Mouse (Mus musculus) forebrain, embryonic 13.5 days (tissue): ENCODE measurements around the gene Socs7. TPM values are rescaled to one million over a fixed set of nuclear protein-coding genes. Genes with fewer than 3 reads are reported as not detected.

Source experiments
- ATAC-seq: fragments of 200-750 bp; cut with Nextera tagmentation; 2 replicates; pipeline ENCODE4 v1.8.0; 2017
- H3K27ac ChIP-seq: fragments of 300-500 bp; sonication (generic); 2 replicates; pipeline ENCODE4 v1.5.1; 2015; ENCODE audit warnings: inconsistent platforms, mild to moderate bottlenecking, moderate library complexity
- H3K27me3 ChIP-seq: fragments of 300-500 bp; sonication (generic); 2 replicates; pipeline ENCODE4 v1.6.1; 2015; ENCODE audit warnings: mild to moderate bottlenecking, inconsistent platforms
- H3K36me3 ChIP-seq: fragments of 300-500 bp; sonication (generic); 2 replicates; pipeline ENCODE4 v1.6.1; 2015; ENCODE audit warnings: mild to moderate bottlenecking, inconsistent platforms; ENCODE audit not compliant: poor library complexity, severe bottlenecking
- H3K4me1 ChIP-seq: fragments of 300-500 bp; sonication (generic); 2 replicates; pipeline ENCODE4 v1.6.1; 2015; ENCODE audit warnings: inconsistent platforms
- H3K4me2 ChIP-seq: fragments of 300-500 bp; sonication (generic); 2 replicates; pipeline ENCODE4 v1.6.1; 2015; ENCODE audit warnings: inconsistent platforms, mild to moderate bottlenecking, moderate library complexity
- H3K4me3 ChIP-seq: fragments of 300-500 bp; sonication (generic); 2 replicates; pipeline ENCODE4 v1.5.1; 2015; ENCODE audit warnings: mild to moderate bottlenecking, inconsistent platforms
- H3K9ac ChIP-seq: fragments of 300-500 bp; sonication (generic); 2 replicates; pipeline ENCODE4 v1.6.1; 2015; ENCODE audit warnings: mild to moderate bottlenecking, inconsistent platforms
- H3K9me3 ChIP-seq: fragments of 300-500 bp; sonication (generic); replicated peaks from 2 replicates; pipeline ENCODE4 v1.6.1; 2016; ENCODE audit warnings: inconsistent platforms
- WGBS: fragments of 180-500 bp; shearing (Covaris S2); methylation state at CpG from one replicate; pipeline ENCODE4 v1.1.7; 2015; 5-methylcytosine and 5-hydroxymethylcytosine counted together
- polyA plus RNA-seq: library from polyadenylated mRNA; unstranded; fragments of >200 nt; fragmentation: Nextera tagmentation; extraction: Ambion mirVana; gene quantifications from 2 replicates; pipeline ENCODE4 v1.2.1, GENCODE M21; 2015

Socs7 gene
- polyA plus RNA-seq, 1 experiment from 2014 or later: 7.7 TPM

DNA sequence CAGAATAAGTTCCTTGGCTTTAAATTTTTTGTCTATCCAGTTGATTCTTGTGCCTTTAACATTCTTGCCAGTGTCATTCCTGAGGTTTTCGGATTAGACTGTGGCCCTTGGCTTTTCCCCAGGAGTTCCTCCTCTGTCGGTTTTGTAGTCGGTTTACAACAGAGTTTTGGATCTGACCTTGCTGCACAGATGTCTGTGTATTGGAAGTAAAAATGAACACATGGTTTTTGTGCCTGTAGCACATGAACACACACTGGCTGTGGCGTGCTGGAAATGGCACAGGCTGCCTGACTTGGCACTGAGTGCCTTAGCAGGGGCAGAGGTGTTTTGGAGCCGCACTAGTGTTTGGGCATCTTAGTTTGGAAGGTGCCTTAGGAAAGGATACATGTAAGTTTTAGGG lies 6.2 kb downstream of the Socs7 start:
- H3K27ac ChIP-seq: no peak overlapping the region
- ATAC-seq: no peak
- peaks cover 6% of the 10 kb centered on the region; the same call in 1 of the 2 replicates for H3K36me3 ChIP-seq
- no peak overlapping the region for H3K4me2 ChIP-seq
- peaks cover 40% of the 10 kb centered on the region for H3K4me1 ChIP-seq
- no peak overlapping the region for H3K9ac ChIP-seq
- no peaks in the 10 kb centered on the region for H3K27me3 ChIP-seq
- no peak overlapping the region for H3K4me3 ChIP-seq
- H3K9me3 ChIP-seq: no peaks in the 10 kb centered on the region
- 83% methylated on average over 5 of the region's 5 CpGs for WGBS

DNA sequence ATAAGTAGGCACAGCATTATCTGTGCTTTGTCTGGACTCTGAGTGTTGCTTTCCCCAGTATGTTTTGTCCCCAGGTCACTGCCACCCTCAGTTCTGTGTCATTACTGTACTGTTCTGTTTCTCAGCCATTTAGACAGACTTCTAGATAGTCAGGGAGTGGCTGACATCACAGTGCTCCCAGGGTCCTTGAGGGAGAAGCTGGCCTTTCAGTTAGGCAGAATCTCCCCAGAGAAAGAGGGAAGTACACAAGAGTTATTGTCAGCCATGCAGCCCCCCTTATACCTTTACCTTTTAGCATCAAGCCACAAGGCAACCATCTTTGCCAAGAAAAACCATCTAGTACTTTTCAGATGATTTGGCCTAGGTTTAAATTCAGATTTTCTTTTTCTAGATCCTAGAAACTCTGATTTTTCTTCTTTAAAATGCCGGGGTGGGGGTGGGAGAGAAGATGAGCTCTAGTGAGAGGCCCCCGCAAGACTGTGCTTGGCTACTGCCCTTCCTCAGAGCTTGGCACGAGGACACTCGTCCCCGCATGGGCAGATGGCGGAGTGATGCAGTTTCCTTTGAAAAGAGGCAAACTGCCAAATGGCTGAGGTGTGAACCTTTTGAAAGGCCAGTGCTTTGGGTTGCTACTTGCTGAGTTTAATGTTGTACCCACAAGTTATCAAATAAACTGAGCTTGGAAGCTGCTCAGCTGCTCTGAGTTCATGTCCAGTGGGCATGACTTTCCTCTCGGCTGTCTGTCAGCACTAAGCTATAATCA lies 8.2 kb downstream of the Socs7 start:
- H3K27me3 ChIP-seq: no peaks in the 10 kb centered on the region
- H3K4me3 ChIP-seq: no peak overlapping the region
- no peak overlapping the region for H3K4me2 ChIP-seq
- H3K4me1 ChIP-seq: peaks cover 19% of the 10 kb centered on the region
- WGBS: 62% methylated on average over 7 of the region's 7 CpGs
- peaks cover 18% of the 10 kb centered on the region for H3K36me3 ChIP-seq
- no peaks in the 10 kb centered on the region for H3K9me3 ChIP-seq
- no peak for ATAC-seq
- 0 out of 2 replicates have a peak overlapping the region, but pooled peaks have one; percentile 1 for H3K9ac ChIP-seq
- H3K27ac ChIP-seq: peak overlapping the region; percentile 37; the same call in 1 of the 2 replicates

DNA sequence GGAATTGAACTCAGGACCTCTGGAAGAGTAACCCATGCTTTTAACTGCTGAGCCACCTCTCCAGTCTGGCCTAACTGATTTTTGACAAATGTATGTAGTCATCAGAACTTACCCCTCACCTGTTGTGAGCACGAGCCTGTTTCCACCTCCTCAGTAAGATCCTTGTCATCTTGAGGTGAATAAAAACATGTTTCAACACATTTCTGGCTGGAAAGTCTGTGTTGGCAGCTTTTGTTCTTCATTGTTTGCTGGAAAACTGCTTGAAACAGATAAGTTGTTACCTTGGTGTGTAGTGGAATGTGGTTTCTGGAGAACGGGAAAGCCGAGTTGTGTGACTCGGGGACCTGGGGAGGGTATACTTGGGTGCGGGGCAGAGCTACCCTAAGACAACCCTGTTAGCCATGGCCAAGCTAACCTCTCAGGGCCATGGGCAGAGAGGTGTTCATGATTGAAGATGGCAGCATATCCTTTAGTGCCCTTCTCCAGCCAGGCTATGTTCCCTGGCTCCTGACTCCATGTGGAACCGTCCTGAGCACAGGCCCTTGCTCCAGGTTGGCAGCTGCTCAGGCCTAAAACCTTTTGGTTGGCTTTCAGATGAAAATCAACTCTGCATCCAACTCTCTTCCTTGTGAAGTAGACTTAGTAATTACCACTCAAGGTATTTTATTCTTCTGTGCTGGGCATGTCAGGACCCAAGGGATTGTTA lies 10.0 kb downstream of the Socs7 start:
- ATAC-seq: no peak
- H3K4me1 ChIP-seq: peaks cover 15% of the 10 kb centered on the region
- no peaks in the 10 kb centered on the region for H3K9me3 ChIP-seq
- H3K27me3 ChIP-seq: no peaks in the 10 kb centered on the region
- H3K4me3 ChIP-seq: no peak overlapping the region
- WGBS: 84% methylated on average over 6 of the region's 6 CpGs
- H3K9ac ChIP-seq: no peak overlapping the region
- H3K36me3 ChIP-seq: peaks cover 34% of the 10 kb centered on the region
- no peak overlapping the region for H3K27ac ChIP-seq
- no peak overlapping the region for H3K4me2 ChIP-seq

DNA sequence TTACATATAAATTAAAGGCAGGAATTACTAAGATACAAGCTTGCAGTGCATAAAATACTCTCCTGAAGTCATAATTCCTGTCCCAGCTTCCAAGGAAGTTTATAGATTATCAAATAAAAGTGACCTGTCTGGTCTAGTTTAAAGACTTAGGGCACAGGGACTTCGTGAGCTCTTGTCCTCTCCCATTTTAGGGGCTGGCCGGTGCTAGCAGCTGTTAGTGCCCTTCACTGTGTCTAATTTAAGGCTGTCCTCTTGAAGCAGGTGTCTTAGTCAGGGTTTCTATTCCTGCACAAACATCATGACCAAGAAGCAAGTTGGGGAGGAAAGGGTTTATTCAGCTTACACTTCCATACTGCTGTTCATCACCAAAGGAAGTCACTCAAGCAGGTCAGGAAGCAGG lies 11.1 kb downstream of the Socs7 start:
- Histone ChIP-seq H3K4me1 (peaks cover 10% of the 10 kb centered on the region), H3K27ac (no peak overlapping the region), H3K9ac (no peak overlapping the region), H3K4me3 (no peak overlapping the region), H3K4me2 (no peak overlapping the region), H3K36me3 (peaks cover 45% of the 10 kb centered on the region), H3K9me3 (no peaks in the 10 kb centered on the region), H3K27me3 (no peaks in the 10 kb centered on the region)
- 87% methylated on average over 2 of the region's 2 CpGs for WGBS
- no peak for ATAC-seq

DNA sequence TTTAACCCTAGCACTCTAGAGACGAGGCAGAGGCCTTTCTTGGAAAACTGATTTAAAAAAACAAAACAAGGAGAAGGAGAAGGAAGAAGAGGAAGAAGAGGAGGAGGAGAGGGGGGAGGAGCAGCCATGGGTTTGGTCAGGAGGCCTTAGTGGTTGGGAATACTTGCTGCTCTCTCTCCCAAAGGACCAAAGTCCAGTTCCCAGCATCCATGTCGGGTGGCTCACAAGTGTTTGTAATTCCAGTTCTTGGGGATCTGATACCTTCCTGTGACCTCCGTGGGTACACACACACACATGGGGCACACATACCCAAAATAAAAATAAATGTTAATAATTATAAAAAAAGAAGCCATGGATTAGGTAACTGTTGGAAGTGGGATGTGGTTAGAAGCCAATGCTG lies 17.7 kb downstream of the Socs7 start:
- Histone ChIP-seq H3K4me3 (no peak overlapping the region), H3K4me1 (no peaks in the 10 kb centered on the region; the same call in 1 of the 2 replicates), H3K9me3 (no peaks in the 10 kb centered on the region), H3K27me3 (no peaks in the 10 kb centered on the region), H3K4me2 (no peak overlapping the region), H3K36me3 (peaks cover 74% of the 10 kb centered on the region), H3K27ac (no peak overlapping the region), H3K9ac (no peak overlapping the region)
- ATAC-seq: no peak
- 82% methylated on average over 3 of the region's 3 CpGs for WGBS

DNA sequence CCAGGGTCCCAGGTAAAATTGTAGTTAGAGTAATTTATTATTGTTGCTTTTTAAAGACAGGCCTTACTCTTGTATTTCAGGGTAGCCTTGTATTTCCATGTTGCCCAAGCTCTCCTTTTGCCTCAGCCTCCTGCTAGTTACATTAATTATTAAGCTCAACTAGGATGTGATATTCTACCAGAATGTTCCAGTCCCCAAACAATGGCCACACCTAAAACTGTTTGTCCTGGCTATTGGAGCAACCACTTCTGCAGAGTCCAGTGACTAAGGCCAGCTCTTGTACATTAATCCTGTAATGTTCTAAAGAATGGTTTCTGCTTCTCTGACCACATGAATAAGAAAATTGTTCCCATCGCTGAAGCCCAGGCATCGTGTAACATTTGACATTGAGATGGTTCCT lies 20.7 kb downstream of the Socs7 start:
- Histone ChIP-seq H3K27ac (no peak overlapping the region), H3K27me3 (no peaks in the 10 kb centered on the region), H3K4me3 (no peak overlapping the region), H3K9me3 (no peaks in the 10 kb centered on the region), H3K4me1 (no peaks in the 10 kb centered on the region; the same call in 1 of the 2 replicates), H3K36me3 (peaks cover 67% of the 10 kb centered on the region), H3K4me2 (no peak overlapping the region), H3K9ac (no peak overlapping the region)
- no peak for ATAC-seq
- WGBS: 94% methylated on average over 2 of the region's 2 CpGs

DNA sequence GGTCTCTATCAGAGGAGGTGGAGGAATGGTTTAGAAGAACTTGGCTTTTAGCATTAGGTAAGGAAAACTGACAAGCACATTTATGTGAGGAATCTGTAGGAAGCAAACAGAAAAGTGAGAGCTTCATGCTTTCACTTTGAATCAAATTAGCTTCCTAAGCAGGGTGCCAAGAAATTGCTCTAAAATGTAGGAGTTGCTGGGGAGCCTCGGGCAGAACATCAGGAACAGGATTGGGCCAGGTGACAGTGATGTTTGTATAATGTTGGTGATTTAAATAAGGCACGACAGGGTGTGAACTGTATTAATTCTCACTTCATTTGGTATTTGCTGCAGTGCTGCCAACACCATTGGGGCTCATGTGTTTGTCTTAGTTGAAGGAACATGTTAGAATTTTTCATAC lies 21.4 kb downstream of the Socs7 start:
- Histone ChIP-seq H3K36me3 (peaks cover 65% of the 10 kb centered on the region), H3K4me2 (no peak overlapping the region), H3K9ac (no peak overlapping the region), H3K27me3 (no peaks in the 10 kb centered on the region), H3K4me1 (no peaks in the 10 kb centered on the region; the same call in 1 of the 2 replicates), H3K27ac (no peak overlapping the region), H3K4me3 (no peak overlapping the region), H3K9me3 (no peaks in the 10 kb centered on the region)
- ATAC-seq: peak; percentile 36; the same call in 1 of the 2 replicates
- 63% methylated on average over 2 of the region's 2 CpGs for WGBS

DNA sequence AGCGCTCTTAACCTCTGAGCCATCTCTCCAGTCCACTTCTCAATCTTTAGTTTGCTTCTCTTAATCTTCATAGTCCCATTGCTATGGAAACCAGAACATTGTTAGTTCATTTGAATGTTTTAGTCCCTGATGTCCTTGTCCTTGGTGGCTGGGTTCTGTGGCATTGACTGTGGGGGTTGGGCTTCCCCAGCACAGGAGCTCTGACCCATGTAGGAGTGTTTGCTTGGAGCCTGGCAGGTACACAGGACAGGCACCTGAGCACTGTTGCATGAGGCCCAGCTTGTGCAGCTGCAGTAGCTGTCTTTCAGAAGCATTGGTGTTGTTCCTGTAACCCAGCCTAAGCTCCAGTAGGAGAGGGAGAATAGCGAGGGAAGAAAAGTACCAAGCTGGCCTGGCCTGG lies 25.5 kb downstream of the Socs7 start:
- no peak for ATAC-seq

DNA sequence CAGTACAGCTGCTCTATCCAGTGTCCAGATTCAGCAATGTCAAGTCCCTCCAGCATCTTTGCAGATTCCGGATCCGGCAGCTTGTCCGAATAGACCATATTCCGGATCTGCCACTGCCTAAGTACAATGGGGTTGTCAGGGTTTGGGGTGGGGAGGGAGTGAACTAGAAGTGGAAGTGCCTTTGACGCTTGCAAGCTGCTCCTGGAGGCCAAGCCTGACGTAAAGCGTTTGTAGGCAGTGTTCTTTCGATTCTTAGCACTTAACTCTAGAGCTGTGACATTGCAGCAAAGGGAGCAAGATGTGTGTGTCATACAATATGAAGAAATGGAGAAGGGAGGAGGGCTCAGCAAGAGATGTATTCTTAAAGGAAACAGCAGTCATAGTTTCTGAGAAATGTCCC lies 26.8 kb downstream of the Socs7 start:
- no peak overlapping the region for H3K4me3 ChIP-seq
- no peak overlapping the region for H3K27ac ChIP-seq
- no peak overlapping the region for H3K4me2 ChIP-seq
- 0 out of 2 replicates have a peak, but pooled peaks cover 2% of the 10 kb centered on the region for H3K9me3 ChIP-seq
- H3K9ac ChIP-seq: no peak overlapping the region
- H3K27me3 ChIP-seq: no peaks in the 10 kb centered on the region
- ATAC-seq: no peak
- H3K4me1 ChIP-seq: peaks cover 10% of the 10 kb centered on the region; the same call in 1 of the 2 replicates
- 88% methylated on average over 8 of the region's 8 CpGs for WGBS
- peaks cover 78% of the 10 kb centered on the region for H3K36me3 ChIP-seq

More for the DNA sequence above, 25.5 kb downstream of the Socs7 start:
- H3K9me3 ChIP-seq: 0 out of 2 replicates have a peak, but pooled peaks cover 2% of the 10 kb centered on the region
- WGBS: 91% methylated on average over 2 of the region's 2 CpGs
- H3K36me3 ChIP-seq: peaks cover 76% of the 10 kb centered on the region
- H3K4me1 ChIP-seq: peaks cover 10% of the 10 kb centered on the region; the same call in 1 of the 2 replicates
- H3K9ac ChIP-seq: no peak overlapping the region
- no peak overlapping the region for H3K27ac ChIP-seq
- H3K4me3 ChIP-seq: no peak overlapping the region
- no peak overlapping the region for H3K4me2 ChIP-seq
- no peaks in the 10 kb centered on the region for H3K27me3 ChIP-seq

DNA sequence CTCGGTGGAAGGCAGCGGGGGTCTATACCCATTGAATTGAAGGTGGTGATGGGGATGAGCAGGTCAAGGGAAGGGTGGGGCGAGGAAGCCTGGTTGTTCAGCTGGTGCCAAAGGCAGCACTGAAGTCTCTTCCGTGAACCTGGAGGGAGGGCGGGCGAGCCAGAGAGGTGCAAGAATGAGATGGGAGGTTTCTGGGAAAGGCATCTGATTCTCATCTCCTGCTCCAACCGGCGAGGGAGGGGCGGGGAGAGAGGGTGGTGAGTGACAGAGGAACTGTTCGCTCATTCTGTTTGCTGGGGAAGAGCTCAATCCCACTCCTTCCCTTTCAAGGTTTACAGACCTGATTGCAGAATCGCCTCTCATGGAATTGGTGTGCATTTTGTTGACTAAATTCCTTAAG lies 31.3 kb downstream of the Socs7 start:
- H3K4me1 ChIP-seq: peaks cover 10% of the 10 kb centered on the region; the same call in 1 of the 2 replicates
- 0 out of 2 replicates have a peak, but pooled peaks cover 2% of the 10 kb centered on the region for H3K9me3 ChIP-seq
- ATAC-seq: no peak
- no peak overlapping the region for H3K27ac ChIP-seq
- H3K4me2 ChIP-seq: no peak overlapping the region
- no peak overlapping the region for H3K4me3 ChIP-seq
- peaks cover 81% of the 10 kb centered on the region for H3K36me3 ChIP-seq
- no peaks in the 10 kb centered on the region for H3K27me3 ChIP-seq
- WGBS: 82% methylated on average over 11 of the region's 11 CpGs
- H3K9ac ChIP-seq: no peak overlapping the region

DNA sequence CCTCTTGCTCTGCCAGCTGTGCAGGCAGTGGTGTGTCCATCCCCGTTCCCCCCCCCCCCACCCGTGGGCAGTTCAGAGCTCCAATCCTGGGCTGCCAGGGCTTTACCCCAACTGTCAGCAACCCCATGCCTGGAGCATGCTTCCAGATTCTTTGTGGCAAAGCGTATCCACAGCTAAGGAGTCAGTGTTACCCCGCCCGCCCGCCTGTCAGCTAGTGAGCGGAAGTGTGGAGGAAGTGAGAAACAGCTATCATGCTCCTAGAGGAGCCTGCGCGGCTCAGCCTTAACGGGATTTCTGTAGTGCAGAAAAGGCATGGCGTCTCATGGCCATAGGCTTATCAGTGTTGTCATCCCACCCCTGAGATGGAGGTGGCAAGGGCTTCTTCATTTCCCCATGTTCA lies 31.8 kb downstream of the Socs7 start:
- 89% methylated on average over 11 of the region's 11 CpGs for WGBS

DNA sequence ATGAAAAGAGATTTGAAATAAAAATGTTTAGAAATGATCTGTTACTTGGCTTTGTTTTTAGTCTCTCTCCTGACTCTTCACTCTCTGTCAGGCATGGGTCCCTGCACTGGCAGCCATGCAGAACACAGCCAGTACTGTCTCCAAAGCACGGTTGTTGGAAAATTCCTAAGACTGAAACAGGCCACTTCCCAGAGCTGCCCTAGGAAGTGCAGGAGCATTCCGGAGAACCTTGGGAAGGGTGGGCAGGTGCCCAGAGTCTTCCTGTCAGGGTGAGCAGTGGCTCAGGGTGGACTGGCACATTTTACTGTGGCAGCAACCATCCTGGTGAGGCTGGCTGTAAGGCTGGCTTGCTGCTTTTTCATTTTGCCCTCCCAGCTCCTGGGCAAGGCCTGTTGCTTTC lies 36.2 kb downstream of the Socs7 start:
- H3K9ac ChIP-seq: no peak overlapping the region
- H3K27ac ChIP-seq: no peak overlapping the region; the same call in 1 of the 2 replicates
- WGBS: 84% methylated on average over 2 of the region's 2 CpGs
- H3K4me1 ChIP-seq: peaks cover 17% of the 10 kb centered on the region
- H3K4me3 ChIP-seq: no peak overlapping the region
- H3K27me3 ChIP-seq: peaks cover 5% of the 10 kb centered on the region; the same call in 1 of the 2 replicates
- no peak for ATAC-seq
- no peak overlapping the region for H3K4me2 ChIP-seq
- no peaks in the 10 kb centered on the region for H3K9me3 ChIP-seq
- peaks cover 37% of the 10 kb centered on the region for H3K36me3 ChIP-seq

More for the DNA sequence above, 31.8 kb downstream of the Socs7 start:
- Histone ChIP-seq H3K4me1 (peaks cover 10% of the 10 kb centered on the region; the same call in 1 of the 2 replicates), H3K27ac (no peak overlapping the region), H3K9ac (no peak overlapping the region), H3K9me3 (0 out of 2 replicates have a peak, but pooled peaks cover 2% of the 10 kb centered on the region), H3K36me3 (peaks cover 77% of the 10 kb centered on the region), H3K4me2 (no peak overlapping the region), H3K4me3 (no peak overlapping the region), H3K27me3 (no peaks in the 10 kb centered on the region)
- ATAC-seq: no peak
